ENCODE assay signal across 10 mouse cellular contexts in the genomic region with DNA sequence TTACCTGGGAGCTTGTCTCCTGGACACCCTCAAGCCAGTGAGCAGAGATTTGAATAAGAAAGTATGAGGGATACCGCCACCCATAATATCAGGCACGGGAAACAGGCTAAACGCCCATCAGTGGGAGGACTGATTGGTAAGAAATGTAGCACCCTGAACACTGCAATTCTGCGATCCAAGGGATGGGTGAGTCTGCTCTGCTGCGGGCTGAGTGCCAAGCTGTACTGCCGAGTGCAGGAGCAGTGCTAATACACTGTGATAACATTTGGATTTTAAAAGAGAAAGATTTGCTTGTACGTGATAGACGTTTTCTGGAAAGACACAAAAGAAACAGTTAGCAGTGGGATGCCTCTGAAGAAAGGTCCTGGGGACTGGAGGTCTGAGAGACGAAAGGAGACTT. TPM values are rescaled to one million over a fixed set of nuclear protein-coding genes. Genes with fewer than 3 reads are reported as not detected.
DNase-seq lines count a peak whose midpoint lies in the region; ATAC-seq lines count a peak whose summit lies in the region.
"Had no signal": no experiment of that assay in that cellular context is flagged by ENCODE, and none has a peak within 500 bp of the region (broad histone marks: within the 10 kb centered on the region; RNA-seq: fewer than 3 reads in every experiment).

No protein-coding gene starts in this region.

- DNase-seq in cerebellum, postnatal 14 days: peak; percentile 61 to 62
- no peak for DNase-seq in cerebellum, adult 9-11 months
- peak; percentile 60 to 71 for DNase-seq in kidney, postnatal 4 days
- no peak for DNase-seq in kidney, adult 9 months
- DNase-seq in adrenal gland, postnatal 14 days: peak; percentile 78
- DNase-seq in adipocyte (ENCODE audit: low spot score): no peak
- DNase-seq in thymus, adult 18-20 months: no peak

- H3K27me3 ChIP-seq in lung, embryonic 16.5 days (ENCODE audit: control insufficient read depth, insufficient read depth, low read depth, low read length): no peaks in the 10 kb centered on the region; the same call in none of the 2 replicates

- H3K36me3 ChIP-seq in lung, embryonic 16.5 days (ENCODE audit: control insufficient read depth, insufficient read depth, low read length): no peaks in the 10 kb centered on the region
- H3K36me3 ChIP-seq: limb, embryonic 12.5 days; neural tube, embryonic 13.5 days had no signal

- WGBS in lung, embryonic 16.5 days: 22% methylated on average over 9 of the region's 9 CpGs

- H3K4me1 ChIP-seq in lung, embryonic 16.5 days (replicated peaks; ENCODE audit: control insufficient read depth, insufficient read depth, low read length): peaks cover 18% of the 10 kb centered on the region

- no peak overlapping the region for H3K9ac ChIP-seq in lung, embryonic 16.5 days (ENCODE audit: low read length)
- H3K9ac ChIP-seq: limb, embryonic 12.5 days; neural tube, embryonic 13.5 days had no signal

- peak; percentile 60; the same call in 1 of the 2 replicates for ATAC-seq in lung, embryonic 16.5 days (ENCODE audit: low read depth)

- H3K4me3 ChIP-seq in lung, embryonic 16.5 days (ENCODE audit: low read length): no peak overlapping the region
- H3K4me3 ChIP-seq: limb, embryonic 12.5 days; neural tube, embryonic 13.5 days had no signal

- no peak overlapping the region for H3K27ac ChIP-seq in lung, embryonic 16.5 days (ENCODE audit: low read length)
- H3K27ac ChIP-seq: limb, embryonic 12.5 days; neural tube, embryonic 13.5 days had no signal

- H3K9me3 ChIP-seq in lung, embryonic 16.5 days (ENCODE audit: control insufficient read depth, low read length): no peaks in the 10 kb centered on the region
- H3K9me3 ChIP-seq: limb, embryonic 12.5 days; neural tube, embryonic 13.5 days had no signal

- peak overlapping the region; percentile 9 for H3K4me2 ChIP-seq in lung, embryonic 16.5 days (ENCODE audit: low read depth, low read length)
- H3K4me2 ChIP-seq: limb, embryonic 12.5 days; neural tube, embryonic 13.5 days had no signal

RNA-seq across cellular contexts. Expression of gene Rtn4rl1, which starts 26.5 kb away (rescaled TPM):
- 29.5 and 32.6 TPM in 2 replicates for total RNA-seq in adrenal gland, postnatal 14 days (2021)
- polyA plus RNA-seq in lung, embryonic 16.5 days (2015; fragmentation: Nextera tagmentation; extraction: Ambion mirVana): 2.0 and 2.9 TPM in 2 replicates

RNA-seq across cellular contexts. Expression of gene Dph1, which starts 29.1 kb away (rescaled TPM):
- 22.3 and 28.5 TPM in 2 replicates for total RNA-seq in adrenal gland, postnatal 14 days (2021)
- 17.1 and 17.9 TPM in 2 replicates for polyA plus RNA-seq in lung, embryonic 16.5 days (2015; fragmentation: Nextera tagmentation; extraction: Ambion mirVana)

RNA-seq across cellular contexts. Expression of gene Ovca2, which starts 41.5 kb away (rescaled TPM):
- 14.5 and 15.8 TPM in 2 replicates for total RNA-seq in adrenal gland, postnatal 14 days (2021)
- 24.0 and 24.2 TPM in 2 replicates for polyA plus RNA-seq in lung, embryonic 16.5 days (2015; fragmentation: Nextera tagmentation; extraction: Ambion mirVana)

RNA-seq across cellular contexts. Expression of gene Hic1, which starts 50.8 kb away (rescaled TPM):
- total RNA-seq in adrenal gland, postnatal 14 days (2021): 14.5 and 17.0 TPM in 2 replicates
- polyA plus RNA-seq in lung, embryonic 16.5 days (2015; fragmentation: Nextera tagmentation; extraction: Ambion mirVana): 8.4 and 8.5 TPM in 2 replicates

Comparison
In these comparisons a context has a peak if more than half of its experiments do, and no peak if none do; other contexts are left out.
1. DNase-seq: peak in cerebellum, postnatal 14 days (2 of 2), kidney, postnatal 4 days (2 of 2) and adrenal gland, postnatal 14 days (single experiment); none in cerebellum, adult 9-11 months (single experiment), kidney, adult 9 months (single experiment), adipocyte (single experiment) and thymus, adult 18-20 months (0 of 2).